Mouse (Mus musculus): Measurements from ENCODE around the gene Mamstr.
A peak's percentile ranks its signal among the peaks of the same experiment; 100 is the strongest.
"Not testable (repeated sequence)": the region's sequence is repeated elsewhere in the genome, so short reads cannot be mapped to it uniquely, and the experiment has no call there.

Gene Mamstr

DNA sequence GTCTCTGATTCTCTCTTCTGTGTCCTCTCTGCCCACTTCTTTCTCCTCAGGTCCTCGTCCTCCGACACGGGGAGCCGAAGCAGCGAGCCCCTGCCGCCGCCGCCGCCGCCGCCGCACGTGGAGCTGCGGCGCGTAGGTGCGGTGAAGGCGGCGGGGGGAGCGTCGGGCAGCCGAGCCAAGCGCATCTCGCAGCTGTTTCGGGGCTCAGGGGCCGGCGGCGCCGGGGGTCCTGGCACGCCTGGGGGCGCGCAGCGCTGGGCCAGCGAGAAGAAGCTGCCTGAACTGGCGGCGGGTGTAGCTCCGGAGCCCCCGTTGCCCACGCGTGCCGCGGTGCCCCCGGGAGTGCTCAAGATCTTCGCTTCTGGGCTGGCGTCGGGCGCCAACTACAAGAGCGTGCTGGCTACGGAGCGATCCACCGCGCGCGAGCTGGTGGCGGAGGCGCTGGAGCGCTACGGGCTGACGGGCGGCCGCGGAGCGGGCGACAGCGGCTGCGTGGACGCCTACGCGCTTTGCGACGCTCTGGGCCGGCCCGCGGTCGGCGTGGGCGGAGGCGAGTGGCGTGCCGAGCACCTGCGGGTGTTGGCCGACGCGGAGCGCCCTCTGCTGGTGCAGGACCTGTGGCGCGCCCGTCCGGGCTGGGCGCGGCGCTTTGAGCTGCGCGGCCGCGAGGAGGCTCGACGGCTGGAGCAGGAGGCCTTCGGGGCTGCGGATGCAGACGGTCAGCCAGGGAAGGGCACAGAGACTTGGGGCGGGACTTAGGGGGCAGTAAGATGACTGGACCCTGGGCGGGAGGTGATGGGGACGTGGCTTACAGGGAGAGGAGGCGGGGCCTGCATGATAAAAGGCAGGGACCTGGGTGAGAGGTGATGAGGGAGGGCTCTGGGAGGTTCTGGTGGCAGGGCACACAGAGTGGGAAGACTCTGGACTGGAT is 11.1 kb upstream of the Mamstr start:
- DNase-seq = peak; percentile 92 to 93

DNA sequence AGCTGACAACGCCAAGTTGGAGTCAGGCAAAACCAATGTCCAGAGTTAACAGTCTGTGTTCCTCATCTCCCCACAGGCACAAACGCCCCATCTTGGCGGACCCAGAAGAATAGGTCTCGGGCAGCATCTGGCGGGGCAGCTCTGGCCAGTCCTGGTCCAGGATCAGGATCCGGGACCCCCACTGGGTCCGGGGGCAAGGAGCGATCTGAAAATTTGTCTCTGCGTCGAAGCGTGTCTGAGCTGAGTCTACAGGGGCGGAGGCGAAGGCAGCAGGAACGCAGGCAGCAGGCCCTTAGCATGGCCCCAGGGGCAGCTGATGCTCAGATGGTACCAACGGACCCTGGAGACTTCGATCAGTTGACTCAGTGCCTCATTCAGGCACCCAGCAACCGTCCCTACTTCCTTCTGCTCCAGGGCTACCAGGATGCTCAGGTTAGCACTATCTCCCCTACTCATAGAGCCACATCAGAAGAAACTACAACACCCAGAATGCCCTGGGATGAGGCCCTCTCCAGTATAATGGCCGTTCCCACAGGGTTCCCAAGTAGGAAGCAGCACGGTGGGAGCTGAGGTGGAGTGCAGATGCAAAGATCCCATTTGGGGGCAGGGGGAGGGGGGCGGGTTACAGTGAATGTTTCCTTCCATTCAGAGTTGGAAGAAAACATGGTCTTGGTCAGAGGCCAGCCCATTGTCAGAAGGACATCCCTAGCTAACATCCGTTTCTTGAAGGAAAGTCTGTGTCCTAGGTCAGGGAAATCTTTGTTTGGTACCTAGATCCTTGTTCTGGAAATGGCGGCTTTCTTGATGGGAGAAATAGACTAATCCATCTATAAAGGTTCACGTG is 9.5 kb upstream of the Mamstr start:
- peak in 1 of 2 experiments; percentile 49 for DNase-seq

DNA sequence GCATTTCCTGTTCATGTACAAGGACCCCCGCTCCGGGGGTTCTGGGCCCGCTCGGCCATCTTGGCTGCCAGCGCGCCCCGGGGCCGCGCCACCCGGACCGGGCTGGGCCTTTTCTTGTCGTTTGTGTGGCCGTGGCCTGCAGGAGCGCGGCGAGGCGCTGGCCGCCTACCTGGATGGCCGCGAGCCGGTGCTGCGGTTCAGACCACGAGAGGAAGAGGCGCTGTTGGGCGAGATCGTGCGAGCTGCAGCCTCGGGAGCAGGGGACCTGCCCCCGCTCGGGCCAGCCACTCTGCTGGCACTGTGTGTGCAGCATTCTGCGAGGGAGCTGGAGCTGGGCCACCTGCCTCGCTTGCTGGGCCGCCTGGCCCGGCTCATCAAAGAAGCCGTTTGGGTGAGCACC is 7.3 kb upstream of the Mamstr start:
- peak; percentile 43 to 61 for DNase-seq

DNA sequence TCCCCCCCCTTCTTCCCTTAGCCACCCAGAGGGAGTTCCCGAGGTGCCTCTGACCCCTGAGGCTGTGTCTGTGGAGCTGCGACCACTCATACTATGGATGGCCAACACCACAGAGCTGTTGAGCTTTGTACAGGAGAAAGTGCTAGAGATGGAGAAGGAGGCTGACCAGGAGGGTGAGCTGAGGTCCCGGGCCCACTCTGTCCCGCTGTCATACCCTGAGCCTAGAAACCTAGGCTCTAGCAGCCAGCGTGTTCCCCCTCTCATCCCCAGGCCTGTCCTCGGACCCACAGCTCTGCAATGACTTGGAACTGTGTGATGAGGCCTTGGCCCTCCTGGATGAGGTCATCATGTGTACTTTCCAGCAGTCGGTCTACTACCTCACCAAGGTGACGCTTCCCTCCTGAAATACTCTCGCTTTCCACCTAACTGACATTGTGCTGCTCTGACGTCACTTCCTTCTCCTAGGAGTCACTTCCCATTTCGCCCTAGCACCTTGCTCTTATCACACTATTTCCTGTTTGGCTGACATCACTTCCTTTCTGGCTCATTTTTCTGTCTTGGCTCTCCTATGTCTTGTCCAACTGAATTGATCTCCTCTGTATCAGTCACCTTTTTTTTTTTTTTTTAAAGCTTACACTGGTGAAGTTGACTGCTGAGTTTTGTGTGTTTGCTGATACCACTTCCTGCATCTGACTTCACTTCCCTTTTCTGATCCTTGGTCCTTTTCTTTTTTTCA is 4.7 kb upstream of the Mamstr start:
- no peak for DNase-seq

DNA sequence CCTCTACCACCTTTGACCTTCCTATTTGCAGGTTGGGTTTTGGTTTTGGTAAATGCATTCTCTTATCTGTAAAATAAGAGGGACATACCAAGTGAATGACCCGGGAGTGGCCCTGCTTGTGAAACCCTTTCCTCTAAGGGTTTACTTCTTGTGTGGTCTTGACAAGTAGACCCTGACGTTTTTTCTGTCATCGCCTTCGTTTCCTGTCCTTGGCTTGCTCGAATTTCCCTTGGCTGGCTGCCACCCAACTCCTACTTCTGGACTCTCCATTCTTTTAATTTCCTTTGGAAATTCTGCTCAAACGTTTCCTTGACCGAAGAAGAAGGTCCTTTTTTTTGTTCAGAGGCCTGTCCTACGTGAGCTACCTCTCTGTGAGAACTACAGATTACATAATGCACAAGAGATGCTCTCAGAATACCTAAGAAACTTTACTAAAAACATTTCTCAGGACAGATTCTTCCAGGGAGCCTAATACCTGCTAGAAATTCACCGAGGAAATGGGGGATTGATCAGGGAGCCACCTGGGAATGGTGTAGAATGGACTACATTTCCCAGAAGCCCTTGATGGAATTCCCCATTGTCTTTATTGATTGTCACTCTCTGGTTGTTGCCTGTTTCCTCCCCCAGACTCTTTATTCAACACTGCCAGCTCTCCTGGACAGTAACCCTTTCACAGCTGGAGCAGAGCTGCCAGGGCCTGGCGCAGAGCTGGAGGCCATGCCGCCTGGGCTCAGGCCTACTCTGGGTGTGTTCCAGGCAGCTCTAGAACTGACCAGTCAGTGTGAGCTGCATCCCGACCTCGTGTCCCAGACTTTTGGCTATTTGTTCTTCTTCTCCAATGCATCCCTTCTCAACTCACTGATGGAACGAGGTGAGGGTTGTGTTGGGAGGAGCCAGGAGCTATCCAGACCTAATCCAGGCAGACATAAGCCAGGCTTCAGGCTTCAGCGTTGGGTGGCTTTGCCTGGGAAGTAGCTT is 3.8 kb upstream of the Mamstr start:
- peak; percentile 74 to 82 for DNase-seq

DNA sequence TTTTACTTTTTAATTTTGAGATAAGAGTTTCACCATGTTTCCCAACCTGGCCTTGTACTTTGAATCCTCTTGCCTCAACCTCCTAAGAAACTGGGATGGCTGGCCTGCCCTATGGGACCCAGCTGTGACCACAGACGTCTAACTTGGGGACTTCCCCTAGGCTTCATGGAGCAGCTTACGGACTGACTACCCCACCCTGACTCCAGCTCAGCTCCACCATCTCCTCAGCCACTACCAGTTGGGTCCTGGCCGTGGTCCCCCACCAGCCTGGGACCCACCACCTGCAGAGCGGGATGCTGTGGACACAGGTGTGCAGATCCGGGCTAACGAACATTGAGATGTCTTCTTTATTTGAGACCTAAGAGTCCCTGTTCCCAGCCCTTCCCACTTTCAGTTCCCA is 2.1 kb upstream of the Mamstr start:
- DNase-seq = no peak

DNA sequence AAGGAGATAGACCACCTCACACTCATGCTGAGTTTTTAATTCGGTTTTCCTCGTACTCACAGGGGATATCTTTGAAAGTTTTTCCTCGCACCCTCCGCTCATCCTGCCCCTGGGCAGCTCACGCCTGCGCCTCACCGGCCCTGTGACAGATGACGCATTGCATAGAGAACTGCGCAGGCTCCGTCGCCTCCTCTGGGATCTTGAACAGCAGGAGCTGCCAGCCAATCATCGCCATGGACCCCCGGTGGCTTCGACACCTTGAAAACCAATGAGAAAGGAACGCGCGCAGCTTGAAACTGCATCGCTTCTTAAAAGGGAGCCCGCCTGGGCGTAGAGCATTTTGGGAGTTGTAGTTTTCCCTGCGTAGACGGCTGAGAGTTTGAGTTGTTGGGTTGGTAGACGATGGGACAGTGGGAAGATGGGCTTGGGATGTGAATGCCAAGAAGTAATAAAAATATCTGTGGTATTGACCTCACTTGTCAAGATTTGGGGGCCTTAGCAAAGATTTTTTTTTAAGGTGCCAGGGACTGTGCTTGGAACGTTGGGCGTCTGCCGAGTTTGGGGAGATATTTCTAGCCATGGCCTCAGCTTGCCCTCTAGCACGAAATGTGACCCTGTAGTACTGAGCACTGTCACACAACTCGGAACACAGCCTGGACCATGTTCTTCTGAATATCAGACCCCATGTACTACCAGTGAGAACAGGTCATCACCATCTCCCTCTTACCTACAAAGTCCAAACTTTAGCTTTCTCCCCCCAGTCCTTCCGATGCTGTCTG is 965 bp upstream of the Mamstr start:
- peak; percentile 93 to 97 for DNase-seq

DNA sequence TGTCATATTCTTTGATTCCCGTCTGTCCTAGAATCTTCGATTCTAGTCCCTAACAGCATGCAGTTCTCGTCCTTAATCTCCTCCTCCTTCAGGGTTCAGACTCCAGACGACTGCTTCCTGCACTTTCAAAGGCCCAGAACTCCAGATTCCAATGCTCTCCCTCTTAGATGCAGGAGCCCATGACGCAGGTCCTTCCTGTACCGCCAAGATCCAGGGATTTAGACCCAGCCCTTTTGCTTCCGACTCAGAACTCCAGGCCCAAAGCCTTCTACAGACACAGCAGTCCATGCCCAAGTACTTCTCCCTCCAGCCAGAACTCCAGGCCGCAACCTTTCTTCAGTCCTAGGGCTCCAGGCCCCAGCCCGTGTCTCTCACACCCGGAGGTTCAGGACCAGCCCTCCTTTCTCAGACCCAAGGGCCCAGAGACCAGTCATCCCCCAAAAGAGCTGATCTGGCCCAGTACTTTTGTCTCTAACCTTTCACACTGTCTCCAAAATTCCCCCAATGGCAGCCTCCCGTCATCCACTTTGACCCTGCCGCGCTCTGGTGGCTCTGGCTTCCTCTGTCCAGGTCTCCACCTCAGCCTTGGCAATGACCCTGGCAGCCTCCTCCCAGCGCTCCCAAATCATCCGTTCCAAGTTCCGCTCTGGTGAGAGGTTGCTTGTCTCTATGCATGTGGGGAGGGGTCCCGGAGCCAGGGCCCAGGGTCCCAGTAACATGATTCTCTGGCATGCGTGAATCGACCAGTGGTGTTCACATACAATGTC is 597 bp downstream of the Mamstr start:
- no peak for DNase-seq

DNA sequence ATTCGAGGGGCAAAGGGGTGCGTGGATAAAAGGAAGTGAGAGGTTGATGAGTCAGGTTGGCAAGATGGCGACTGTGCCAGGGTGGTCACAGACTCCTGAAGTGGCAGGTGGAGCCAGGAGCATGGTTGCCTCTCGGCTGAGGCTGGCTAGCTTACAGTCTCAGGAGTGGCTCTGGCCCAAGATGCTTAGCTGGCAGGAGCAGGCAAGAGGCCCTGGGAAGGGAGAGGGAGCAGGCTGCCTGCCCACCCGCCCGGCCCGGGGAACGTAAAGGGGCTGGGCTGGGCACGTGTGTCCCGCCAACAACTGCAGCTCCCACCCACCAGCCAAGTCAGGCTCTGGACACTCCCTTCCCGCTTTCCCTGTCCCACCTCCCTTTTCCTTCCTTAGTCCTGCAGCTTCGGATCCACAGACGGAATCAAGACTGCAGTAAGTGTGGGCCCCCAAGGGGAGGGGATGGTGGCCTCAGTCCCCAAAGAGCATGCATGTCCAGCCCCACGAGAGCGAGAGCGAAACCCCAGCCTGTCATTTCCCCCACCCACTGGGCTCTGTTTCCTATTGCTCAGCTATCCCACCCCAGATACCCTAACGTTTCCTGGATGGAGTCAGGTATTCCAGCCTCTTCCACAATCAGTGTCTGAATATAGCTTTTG is 1.7 kb downstream of the Mamstr start:
- DNase-seq = peak; percentile 27 to 68

DNA sequence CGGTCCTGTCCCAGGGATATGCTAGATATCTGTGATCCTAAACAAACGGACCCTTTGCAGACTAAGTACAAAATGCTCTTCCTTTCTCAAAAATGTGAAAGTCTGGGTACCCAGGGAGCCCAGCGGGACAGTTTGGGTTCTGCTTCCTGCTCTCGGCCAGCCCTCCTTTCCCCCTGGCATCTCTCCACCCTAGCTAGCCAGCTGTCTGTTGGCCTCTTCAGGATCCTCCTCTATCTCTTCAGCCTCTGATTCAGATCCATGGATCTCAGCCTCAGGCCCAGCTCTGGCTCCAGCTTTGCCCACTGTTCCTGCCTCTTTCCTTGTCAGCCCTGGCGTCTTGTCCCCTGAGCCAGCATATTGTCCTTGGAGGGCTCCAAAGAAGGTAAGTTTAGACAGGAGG is 2.3 kb downstream of the Mamstr start:
- DNase-seq = no peak

DNA sequence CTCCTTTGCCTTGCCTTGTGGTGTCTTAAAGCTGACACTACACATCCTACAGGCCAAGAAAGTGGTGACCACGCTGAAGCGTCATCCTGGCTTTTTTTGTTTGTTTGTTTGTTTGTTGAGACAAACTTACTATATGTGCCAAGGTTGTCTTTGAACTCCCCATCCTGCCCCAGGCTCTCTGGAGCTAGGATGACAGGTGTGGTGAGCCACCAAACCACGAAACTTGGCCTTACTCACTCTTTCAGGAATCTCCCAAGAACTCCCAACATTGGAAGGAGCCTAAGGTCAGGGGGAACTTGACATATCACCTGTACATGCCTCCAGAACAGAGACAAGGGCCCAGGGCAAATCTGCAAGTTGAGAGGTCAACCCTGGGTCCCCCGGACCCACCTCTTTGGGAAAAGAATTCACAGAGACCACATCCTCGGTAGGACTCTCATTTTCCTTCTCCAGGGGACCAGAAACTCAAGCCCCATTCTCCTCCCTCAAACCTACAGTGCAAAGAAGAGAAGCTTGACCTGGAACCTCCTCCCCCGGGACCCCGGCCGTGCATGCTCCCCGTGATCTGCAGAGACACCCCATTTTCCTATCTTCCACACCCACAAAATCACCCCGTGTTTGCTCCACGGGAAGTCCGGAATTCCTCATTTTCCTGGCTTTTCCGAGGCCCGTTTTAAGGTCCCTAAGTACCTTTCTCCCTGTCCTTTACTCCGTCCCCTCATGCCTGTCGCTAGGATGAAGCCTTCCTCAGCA is 2.9 kb downstream of the Mamstr start:
- DNase-seq = no peak

DNA sequence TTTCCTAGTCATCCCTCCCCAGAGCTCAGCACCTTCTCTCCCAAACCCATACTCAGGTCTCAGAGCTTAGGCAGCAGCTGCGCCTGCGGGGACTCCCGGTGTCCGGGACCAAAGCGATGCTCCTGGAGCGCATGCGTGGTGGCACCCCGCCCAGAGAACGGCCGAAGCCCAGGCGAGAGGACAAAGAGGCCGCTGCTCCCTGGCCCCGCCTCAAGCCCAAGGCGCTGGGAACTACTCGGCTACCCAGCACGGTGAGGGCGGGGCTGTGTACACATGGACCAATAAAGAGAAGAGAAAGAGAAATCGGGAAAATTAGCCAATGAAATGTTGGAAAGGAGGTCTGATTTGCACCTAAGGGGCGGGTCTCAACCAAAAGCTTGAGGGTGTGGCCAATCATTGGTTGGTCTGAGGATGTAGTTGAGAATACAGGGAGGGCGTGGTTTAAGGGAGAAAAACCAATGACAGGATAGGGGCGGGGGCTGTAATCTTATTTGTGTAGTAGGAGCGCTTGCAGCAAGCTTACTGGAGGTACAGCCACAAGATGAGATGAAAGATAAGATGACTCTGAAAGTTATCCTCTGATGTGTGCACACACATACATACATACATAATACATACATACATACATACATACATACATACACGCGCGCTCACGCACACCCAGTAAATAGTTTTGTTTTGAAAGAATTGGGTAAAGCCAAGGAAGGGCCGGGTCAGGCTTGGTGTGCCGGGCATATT is 3.8 kb downstream of the Mamstr start:
- DNase-seq = peak; percentile 90 to 96

DNA sequence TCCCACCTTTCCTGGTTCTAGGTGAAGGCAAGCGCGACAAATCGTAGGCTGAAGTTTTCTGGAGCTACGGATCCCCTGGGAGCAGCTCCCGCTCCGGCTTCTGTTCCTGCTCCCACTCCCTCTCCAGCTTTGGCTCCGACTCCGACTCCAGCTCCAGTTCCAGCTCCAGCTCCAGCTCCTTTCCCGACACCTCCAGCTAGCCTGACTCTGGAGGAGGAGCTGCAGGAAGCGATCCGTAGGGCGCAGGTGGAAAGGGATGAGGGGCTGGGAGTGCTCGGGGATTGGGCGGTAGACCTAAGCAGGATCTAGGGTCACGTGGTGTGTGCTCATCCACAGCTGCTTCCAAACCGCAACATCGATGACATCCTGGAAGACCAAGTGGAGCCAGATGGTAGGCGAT is 4.4 kb downstream of the Mamstr start:
- DNase-seq = peak in 1 of 2 experiments; percentile 68

DNA sequence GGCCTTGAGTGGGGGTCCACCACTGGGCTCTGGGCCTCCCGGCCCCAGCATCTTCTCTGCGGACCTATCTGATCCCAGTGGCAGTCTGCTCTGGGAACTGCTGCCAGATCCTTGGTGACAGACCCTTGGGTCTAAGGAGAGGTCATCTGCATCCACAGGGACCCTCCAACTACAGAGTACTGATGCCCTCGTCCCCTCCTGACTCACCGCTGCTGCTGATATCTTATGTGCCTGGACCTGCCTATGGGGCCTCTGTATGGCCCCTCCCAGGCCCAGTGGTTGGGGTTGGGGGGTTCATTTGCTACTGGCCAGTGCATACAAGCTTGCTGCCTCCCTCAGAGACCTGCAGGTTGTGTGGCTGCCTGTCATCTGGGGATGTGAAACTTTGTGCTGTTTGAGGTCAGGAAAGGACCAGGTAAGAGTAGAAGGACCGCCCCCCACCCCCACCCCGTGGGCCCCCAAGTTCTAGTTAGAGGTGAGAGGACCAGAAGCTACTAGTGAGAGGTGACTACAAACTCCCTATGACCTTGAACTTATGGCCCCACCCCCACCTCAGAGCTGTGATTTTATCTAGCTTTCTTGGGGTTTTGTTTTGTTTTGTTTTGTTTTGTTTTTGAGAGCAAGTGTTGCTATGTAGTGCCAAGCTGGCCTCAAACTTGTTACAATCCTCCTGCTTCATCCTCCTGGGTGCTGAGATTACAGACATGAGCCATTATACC is 5.3 kb downstream of the Mamstr start:
- DNase-seq = no peak

DNA sequence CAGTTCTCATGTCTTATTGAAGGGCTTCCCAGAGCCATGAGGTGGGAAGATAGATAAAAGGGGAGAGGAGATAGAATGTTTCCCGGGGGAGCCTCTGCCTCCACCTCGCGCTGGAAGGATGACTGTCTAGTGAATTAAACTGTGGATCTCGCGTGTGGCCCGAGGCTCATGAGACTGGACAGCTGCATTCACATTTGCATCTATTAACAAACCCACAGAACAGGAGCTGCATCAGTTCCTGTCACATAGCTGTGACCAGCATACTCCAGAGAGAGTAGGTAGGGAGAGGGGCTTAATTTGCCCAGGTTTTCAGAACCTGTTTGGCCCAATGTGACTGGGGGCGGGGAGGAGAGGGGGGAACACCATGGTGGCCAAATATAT is 5.8 kb downstream of the Mamstr start:
- DNase-seq = no peak

DNA sequence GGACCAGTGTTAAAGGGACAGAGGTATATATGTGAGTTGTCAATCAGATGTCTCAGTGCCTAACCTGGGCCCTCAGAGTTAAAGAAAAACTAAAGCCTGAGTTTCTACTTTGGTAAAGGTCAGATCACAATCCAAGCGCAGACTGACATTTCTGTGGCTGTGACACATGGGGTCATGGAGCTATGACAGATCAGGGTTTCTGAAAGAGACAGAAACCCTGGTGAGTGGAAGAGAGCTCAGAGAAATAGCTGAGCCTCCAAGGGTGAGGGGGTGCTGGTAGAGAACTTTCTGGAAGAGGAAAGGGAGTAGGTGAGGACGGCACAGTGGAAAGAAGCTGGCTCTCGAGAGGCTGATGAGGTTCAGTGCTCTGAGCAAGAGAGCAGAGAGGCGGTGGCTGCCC is 6.9 kb downstream of the Mamstr start:
- DNase-seq = no peak

DNA sequence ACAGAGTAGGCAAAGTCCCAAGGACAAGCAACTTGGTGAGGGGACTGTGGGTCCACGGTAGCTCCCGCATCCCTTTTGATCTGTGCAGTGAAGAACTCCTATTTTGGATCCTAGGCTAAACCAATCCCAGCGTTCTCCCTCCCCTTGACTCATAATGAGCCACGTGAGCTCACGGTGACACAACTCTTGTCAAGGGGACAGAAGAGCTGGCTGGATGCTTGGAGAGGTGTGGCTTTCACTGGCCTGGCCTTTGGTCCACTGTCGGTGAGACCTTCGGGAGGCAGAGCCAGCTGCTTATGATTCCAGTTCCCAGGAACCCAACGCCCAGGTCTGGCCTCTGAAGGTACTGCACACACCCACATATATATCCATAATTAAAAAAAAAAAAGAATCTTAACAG is 9.6 kb downstream of the Mamstr start:
- DNase-seq = no peak

DNA sequence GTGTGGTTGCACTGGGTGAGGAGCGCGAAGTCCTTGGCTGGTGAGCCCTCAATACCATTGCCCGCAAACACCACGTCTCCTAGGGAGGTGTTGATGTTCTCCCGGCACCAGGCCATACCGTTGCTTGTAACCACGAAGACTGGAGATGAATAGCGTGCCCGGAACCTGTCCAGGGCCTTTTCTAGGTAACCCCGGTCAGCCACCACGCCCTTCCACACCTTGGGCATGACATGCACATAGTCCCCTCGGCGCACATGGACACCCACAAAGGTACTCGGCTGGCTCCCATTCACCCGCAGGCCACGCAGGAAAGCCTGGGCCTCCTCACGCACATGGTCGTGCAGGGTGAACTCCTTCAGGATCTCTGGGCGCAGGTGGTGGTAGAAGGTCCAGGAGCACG is 10.7 kb downstream of the Mamstr start:
- DNase-seq = not testable (repeated sequence)

Data from kidney, postnatal 25 days (tissue).